Mouse (Mus musculus) hindbrain, embryonic 16.5 days (tissue): Measurements from ENCODE around the gene Acot6. TPM values are rescaled to one million over a fixed set of nuclear protein-coding genes. Genes with fewer than 3 reads are reported as not detected.

Experiments
- ATAC-seq: fragments of 200-750 bp; cut with Nextera tagmentation; 2 replicates; pipeline ENCODE4 v1.8.0; 2017; ENCODE audit warnings: moderate TSS enrichment, moderate library complexity
- H3K27ac ChIP-seq: fragments of 300-500 bp; sonication (generic); 2 replicates; pipeline ENCODE4 v1.5.1; 2014; ENCODE audit warnings: low read depth, mild to moderate bottlenecking, control low read depth, low read length, moderate library complexity
- H3K27me3 ChIP-seq: fragments of 300-500 bp; sonication (generic); replicated peaks from 2 replicates; pipeline ENCODE4 v1.6.1; 2014; ENCODE audit warnings: low read length; ENCODE audit not compliant: control insufficient read depth, insufficient read depth
- H3K36me3 ChIP-seq: fragments of 300-500 bp; sonication (generic); 2 replicates; pipeline ENCODE4 v1.6.1; 2014; ENCODE audit warnings: mild to moderate bottlenecking, low read length, moderate library complexity, mixed read lengths; ENCODE audit not compliant: control insufficient read depth, insufficient read depth
- H3K4me1 ChIP-seq: fragments of 300-500 bp; sonication (generic); 2 replicates; pipeline ENCODE4 v1.6.1; 2014; ENCODE audit warnings: low read depth, low read length; ENCODE audit not compliant: control insufficient read depth, insufficient read depth
- H3K4me2 ChIP-seq: fragments of 300-500 bp; sonication (generic); 2 replicates; pipeline ENCODE4 v1.6.1; 2014; ENCODE audit warnings: mild to moderate bottlenecking, low read length, control low read depth, moderate library complexity
- H3K4me3 ChIP-seq: fragments of 300-500 bp; sonication (generic); 2 replicates; pipeline ENCODE4 v1.5.1; 2014; ENCODE audit warnings: mild to moderate bottlenecking, low read length, control low read depth, moderate library complexity
- H3K9ac ChIP-seq: fragments of 300-500 bp; sonication (generic); 2 replicates; pipeline ENCODE4 v1.6.1; 2014; ENCODE audit warnings: low read depth, mild to moderate bottlenecking, control low read depth, low read length, moderate library complexity
- H3K9me3 ChIP-seq: fragments of 300-500 bp; sonication (generic); 2 replicates; pipeline ENCODE4 v1.6.1; 2014; ENCODE audit warnings: mild to moderate bottlenecking, low read length, moderate library complexity; ENCODE audit not compliant: control insufficient read depth
- WGBS: fragments of 180-500 bp; shearing (Covaris S2); extraction: QIAGEN DNeasy Blood & Tissue Kit; methylation state at CpG from one replicate; pipeline ENCODE4 v1.1.7; 2014; 5-methylcytosine and 5-hydroxymethylcytosine counted together
- polyA plus RNA-seq: library from polyadenylated mRNA; unstranded; fragments of >200 nt; fragmentation: Nextera tagmentation; extraction: Ambion mirVana; gene quantifications from 2 replicates; pipeline ENCODE4 v1.2.1, GENCODE M21; 2015

Acot6 gene
- polyA plus RNA-seq, 1 experiment from 2014 or later, result 1.5 TPM

DNA sequence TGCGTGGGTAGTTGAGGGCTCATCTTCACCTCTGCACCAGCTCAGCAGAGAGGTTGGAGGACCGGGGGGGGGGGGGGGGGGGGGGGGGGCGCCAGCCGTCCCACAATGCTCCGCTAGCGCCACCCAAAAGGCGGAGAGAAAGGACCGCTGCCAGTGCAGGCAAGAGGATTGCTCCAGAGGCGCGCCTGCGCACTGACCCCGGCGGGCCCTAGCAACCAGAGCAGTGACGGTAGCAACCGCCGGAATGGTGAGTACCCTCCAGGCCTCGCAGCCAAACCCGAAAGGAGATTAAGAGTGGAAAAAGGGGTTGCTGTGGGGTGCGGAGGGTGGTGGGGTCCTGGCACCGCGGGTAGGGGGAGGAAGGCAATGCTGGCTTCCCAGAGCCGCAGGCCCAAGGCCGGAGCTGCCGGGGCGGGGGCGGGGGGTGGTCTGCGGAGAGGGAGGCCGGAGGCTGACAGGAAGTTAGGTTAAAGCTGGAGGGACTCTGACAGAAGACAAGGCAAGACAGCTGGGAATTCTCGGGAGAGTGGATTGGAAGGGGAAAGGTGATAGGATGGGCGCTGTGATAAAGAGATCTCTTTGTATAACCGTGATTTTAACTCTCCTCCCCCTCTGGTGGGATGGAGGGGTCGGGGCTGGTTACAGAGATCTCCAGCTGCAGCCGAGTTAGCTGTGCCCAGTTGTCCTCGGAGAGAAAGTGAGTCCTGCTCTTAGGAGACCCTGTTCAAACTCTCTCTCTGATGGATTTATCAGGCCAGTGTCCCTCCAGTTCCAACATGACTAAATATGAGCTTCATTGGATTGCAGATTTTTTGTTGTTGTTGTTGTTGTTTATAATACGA is 13.9 kb downstream of the Acot6 start, which contains the start of gene Dnal1:
Dnal1 (plus strand) TSS at position 214 of the 842 bp plus-strand sequence.
- peak within 1 kb of the TSS; percentile 70 for H3K9ac ChIP-seq
- peak within 1 kb of the TSS; percentile 59 for H3K4me3 ChIP-seq
- H3K4me2 ChIP-seq, result peak within 1 kb of the TSS; percentile 78
- H3K27ac ChIP-seq, result peak within 1 kb of the TSS; percentile 13; the same call in 1 of the 2 replicates
- no peaks in the 10 kb centered on the region for H3K36me3 ChIP-seq
- 2% methylated on average over 29 of the region's 35 CpGs for WGBS
- no peaks in the 10 kb centered on the region for H3K9me3 ChIP-seq
- ATAC-seq, result peak; percentile 99
- H3K27me3 ChIP-seq, result no peaks in the 10 kb centered on the region
- peaks cover 7% of the 10 kb centered on the region for H3K4me1 ChIP-seq

DNA sequence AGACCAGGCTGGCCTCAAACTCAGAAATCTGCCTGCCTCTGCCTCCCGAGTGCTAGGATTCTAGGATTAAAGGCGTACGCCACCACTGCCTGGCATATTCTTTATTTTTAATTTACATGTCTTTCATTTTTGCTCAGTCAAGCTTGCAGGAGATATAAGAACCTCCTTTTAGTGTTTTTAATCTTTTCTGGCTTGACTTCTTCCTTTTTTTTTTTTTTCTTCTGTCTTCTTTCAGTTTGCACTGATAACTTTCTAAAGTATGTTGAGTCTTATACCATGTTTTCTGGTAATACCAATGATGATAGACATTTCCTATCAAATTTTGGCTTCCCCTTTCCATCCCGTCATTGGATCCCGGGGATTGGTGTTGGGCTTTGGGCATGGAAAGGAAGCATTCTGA is 19.1 kb downstream of the Acot6 start:
- WGBS, result 96% methylated on average over 5 of the region's 5 CpGs
- no peak for ATAC-seq
- no peak overlapping the region for H3K4me2 ChIP-seq
- peaks cover 7% of the 10 kb centered on the region for H3K4me1 ChIP-seq
- H3K27me3 ChIP-seq, result no peaks in the 10 kb centered on the region
- no peak overlapping the region for H3K4me3 ChIP-seq
- H3K9ac ChIP-seq, result no peak overlapping the region
- H3K27ac ChIP-seq, result no peak overlapping the region
- no peaks in the 10 kb centered on the region; the same call in 1 of the 2 replicates for H3K36me3 ChIP-seq
- no peaks in the 10 kb centered on the region for H3K9me3 ChIP-seq

- Histone ChIP-seq H3K27me3 (no peaks in the 10 kb centered on the region), H3K4me3 (no peak overlapping the region), H3K9me3 (no peaks in the 10 kb centered on the region), H3K27ac (no peak overlapping the region), H3K4me2 (no peak overlapping the region), H3K36me3 (peaks cover 5% of the 10 kb centered on the region), H3K9ac (no peak overlapping the region), H3K4me1 (no peaks in the 10 kb centered on the region)
- ATAC-seq, result no peak
- 83% methylated on average over 12 of the region's 12 CpGs for WGBS
Measured at GRCm38 (mm10) chr12:84125892-84126291, 25.4 kb downstream of the Acot6 start.

DNA sequence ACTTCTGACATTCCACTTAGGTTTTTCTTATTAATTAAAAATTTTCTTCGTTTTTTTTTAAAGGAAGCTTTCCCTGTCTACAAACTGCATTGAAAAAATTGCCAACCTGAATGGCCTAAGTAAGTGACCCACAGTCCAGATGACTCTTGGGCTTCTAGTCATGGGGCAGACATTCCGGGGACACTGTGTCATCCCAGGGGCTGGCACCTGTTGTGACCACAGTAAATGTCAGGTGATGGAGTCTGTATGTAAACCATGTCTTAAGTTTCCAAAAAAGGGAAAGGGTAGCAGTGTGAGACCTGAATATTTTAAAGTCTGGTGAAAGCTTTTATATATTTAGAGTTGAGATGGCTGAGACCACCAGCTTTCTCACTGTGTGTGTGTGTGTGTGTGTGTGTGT is 26.4 kb downstream of the Acot6 start:
- H3K36me3 ChIP-seq, result peaks cover 10% of the 10 kb centered on the region
- 81% methylated on average over 2 of the region's 2 CpGs for WGBS
- H3K4me2 ChIP-seq, result no peak overlapping the region
- no peak for ATAC-seq
- H3K27ac ChIP-seq, result no peak overlapping the region
- no peak overlapping the region for H3K4me3 ChIP-seq
- H3K9me3 ChIP-seq, result no peaks in the 10 kb centered on the region
- no peaks in the 10 kb centered on the region for H3K27me3 ChIP-seq
- H3K4me1 ChIP-seq, result no peaks in the 10 kb centered on the region
- H3K9ac ChIP-seq, result no peak overlapping the region

DNA sequence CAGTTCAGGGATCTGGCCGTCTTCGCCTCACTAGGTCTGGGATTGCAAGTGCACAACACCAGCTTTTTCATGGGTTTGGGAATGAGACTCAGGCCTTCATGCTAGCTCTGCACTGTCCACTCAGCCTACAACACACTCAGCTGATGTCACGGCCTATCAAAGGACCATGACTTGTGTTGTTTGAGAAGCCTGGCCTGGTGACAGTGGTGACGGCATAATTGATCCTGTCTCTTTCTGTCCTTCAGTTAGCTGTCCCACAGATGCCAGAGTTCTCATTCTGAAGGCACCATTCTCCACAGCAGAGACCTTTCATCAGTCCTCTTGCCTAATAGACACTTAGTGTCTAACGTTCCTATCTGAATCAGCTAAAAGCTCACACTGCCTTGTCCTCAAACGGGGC is 28.1 kb downstream of the Acot6 start:
- Histone ChIP-seq H3K9me3 (no peaks in the 10 kb centered on the region), H3K27me3 (no peaks in the 10 kb centered on the region), H3K27ac (no peak overlapping the region), H3K4me2 (no peak overlapping the region), H3K9ac (no peak overlapping the region), H3K36me3 (peaks cover 16% of the 10 kb centered on the region), H3K4me3 (no peak overlapping the region), H3K4me1 (no peaks in the 10 kb centered on the region)
- 84% methylated on average over 6 of the region's 6 CpGs for WGBS
- ATAC-seq, result no peak

- Histone ChIP-seq H3K36me3 (peaks cover 14% of the 10 kb centered on the region), H3K4me2 (no peak overlapping the region), H3K9ac (no peak overlapping the region), H3K4me1 (no peaks in the 10 kb centered on the region), H3K27me3 (no peaks in the 10 kb centered on the region), H3K27ac (no peak overlapping the region), H3K4me3 (no peak overlapping the region), H3K9me3 (no peaks in the 10 kb centered on the region)
- ATAC-seq, result no peak
- 95% methylated on average over 8 of the region's 8 CpGs for WGBS
Measured at GRCm38 (mm10) chr12:84129931-84130330, 29.5 kb downstream of the Acot6 start.

GRCm38 (mm10) chr12:84132265-84132664 is 31.8 kb downstream of the Acot6 start:
- ATAC-seq, result no peak
- 58% methylated on average over 3 of the region's 3 CpGs for WGBS
- no peaks in the 10 kb centered on the region for H3K9me3 ChIP-seq
- H3K36me3 ChIP-seq, result peaks cover 18% of the 10 kb centered on the region
- H3K27me3 ChIP-seq, result no peaks in the 10 kb centered on the region
- no peak overlapping the region for H3K4me2 ChIP-seq
- no peaks in the 10 kb centered on the region for H3K4me1 ChIP-seq
- H3K27ac ChIP-seq, result no peak overlapping the region
- H3K4me3 ChIP-seq, result no peak overlapping the region
- H3K9ac ChIP-seq, result no peak overlapping the region

- no peak overlapping the region for H3K27ac ChIP-seq
- peaks cover 13% of the 10 kb centered on the region for H3K36me3 ChIP-seq
- 88% methylated on average over 7 of the region's 7 CpGs for WGBS
- no peak for ATAC-seq
- H3K4me2 ChIP-seq, result no peak overlapping the region
- no peak overlapping the region for H3K4me3 ChIP-seq
- H3K27me3 ChIP-seq, result no peaks in the 10 kb centered on the region
- H3K9me3 ChIP-seq, result no peaks in the 10 kb centered on the region
- no peak overlapping the region for H3K9ac ChIP-seq
- no peaks in the 10 kb centered on the region for H3K4me1 ChIP-seq
Measured at GRCm38 (mm10) chr12:84137131-84137530, 36.7 kb downstream of the Acot6 start.

DNA sequence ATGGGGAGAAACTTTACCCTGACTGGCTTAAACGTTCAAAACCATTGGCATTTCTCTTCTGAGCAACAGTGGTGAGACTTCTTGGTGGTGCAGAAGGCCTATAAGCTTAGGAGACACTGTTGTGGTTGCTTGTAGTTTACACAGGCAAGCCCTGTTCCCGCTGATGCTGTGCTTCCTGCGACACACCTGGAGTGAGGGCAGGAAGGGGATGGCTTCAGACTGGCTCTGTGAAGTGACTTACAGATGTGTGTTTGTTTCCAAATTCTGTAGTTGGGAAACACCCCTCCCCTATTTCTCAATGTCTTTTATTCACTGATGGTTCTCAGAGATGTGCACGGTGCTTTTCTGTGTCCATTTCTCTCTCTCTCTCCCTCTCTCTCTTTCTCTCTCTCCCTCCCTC is 39.7 kb downstream of the Acot6 start:
- WGBS, result 68% methylated on average over 4 of the region's 4 CpGs
- H3K4me3 ChIP-seq, result no peak overlapping the region
- H3K36me3 ChIP-seq, result peaks cover 9% of the 10 kb centered on the region
- H3K27me3 ChIP-seq, result no peaks in the 10 kb centered on the region
- H3K9me3 ChIP-seq, result no peaks in the 10 kb centered on the region
- ATAC-seq, result no peak
- H3K9ac ChIP-seq, result no peak overlapping the region
- H3K27ac ChIP-seq, result no peak overlapping the region
- no peak overlapping the region for H3K4me2 ChIP-seq
- no peaks in the 10 kb centered on the region for H3K4me1 ChIP-seq
